Mouse (Mus musculus) MEL (cell line): ENCODE data around the gene Eif2b1. TPM values are rescaled to one million over a fixed set of nuclear protein-coding genes. Genes with fewer than 3 reads are reported as not detected.

Experiments used
- DNase-seq: peaks from one replicate; pipeline ENCODE4 v3.0.0; 2011; ENCODE audit warnings: low read depth, low spot score
- H3K27ac ChIP-seq: 2 replicates; pipeline ENCODE4 v1.5.1; 2012; ENCODE audit warnings: low read depth, mild to moderate bottlenecking, control low read depth, low read length, moderate library complexity; ENCODE audit not compliant: control insufficient read depth
- H3K27me3 ChIP-seq, 2 experiments: fragments of 150-350 bp in 1 of 2; sonication (generic) in 1 of 2; 2 replicates each; pipeline ENCODE4 v1.6.1; 2012; ENCODE audit warnings: low read length in 2 of 2, mild to moderate bottlenecking in 2 of 2, improper control_type of control experiment in 1 of 2, moderate library complexity in 1 of 2; ENCODE audit not compliant: insufficient read depth in 2 of 2, control insufficient read depth in 1 of 2
- H3K36me3 ChIP-seq, 2 experiments: 2 replicates each; pipeline ENCODE4 v1.6.1; 2012 to 2014; ENCODE audit warnings: low read length in 2 of 2, improper control_type of control experiment in 1 of 2, inconsistent platforms in 1 of 2, mild to moderate bottlenecking in 1 of 2; ENCODE audit not compliant: insufficient read depth in 2 of 2, control insufficient read depth in 1 of 2
- H3K4me1 ChIP-seq, 2 experiments: fragments of 150-350 bp in 1 of 2; sonication (generic) in 1 of 2; 2 replicates each; pipeline ENCODE4 v1.6.1; 2012; ENCODE audit warnings: low read length in 2 of 2, improper control_type of control experiment in 1 of 2, mild to moderate bottlenecking in 1 of 2; ENCODE audit not compliant: insufficient read depth in 2 of 2, control insufficient read depth in 1 of 2
- H3K4me3 ChIP-seq, 2 experiments: fragments of 150-350 bp in 1 of 2; sonication (generic) in 1 of 2; 2 replicates each; pipeline ENCODE4 v1.5.1; 2012; ENCODE audit warnings: low read depth in 2 of 2, low read length in 2 of 2, mild to moderate bottlenecking in 2 of 2, moderate library complexity in 2 of 2, control low read depth in 1 of 2, improper control_type of control experiment in 1 of 2; ENCODE audit not compliant: control insufficient read depth in 1 of 2, insufficient read depth in 1 of 2
- H3K79me2 ChIP-seq: 2 replicates; pipeline ENCODE4 v1.6.1; 2012; ENCODE audit warnings: mild to moderate bottlenecking, low read length, moderate library complexity; ENCODE audit not compliant: control insufficient read depth, poor library complexity, insufficient read depth
- H3K9ac ChIP-seq: 2 replicates; pipeline ENCODE4 v1.6.1; 2012; ENCODE audit warnings: low read depth, mild to moderate bottlenecking, control low read depth, low read length, moderate library complexity; ENCODE audit not compliant: control insufficient read depth, poor library complexity, severe bottlenecking
- H3K9me3 ChIP-seq: fragments of 150-350 bp; sonication (generic); replicated peaks from 2 replicates; pipeline ENCODE4 v1.6.1; 2012; ENCODE audit warnings: mild to moderate bottlenecking, low read length, improper control_type of control experiment, moderate library complexity; ENCODE audit not compliant: insufficient read depth
- CHD2 ChIP-seq: IDR thresholded peaks from 2 replicates; pipeline ENCODE4 v1.6.1; 2011; ENCODE audit warnings: low read length, improper control_type of control experiment
- EP300 ChIP-seq, 2 experiments: IDR thresholded peaks; 2 replicates each; pipeline ENCODE4 v1.6.1; 2011; ENCODE audit warnings: improper control_type of control experiment in 2 of 2, low read length in 2 of 2, low read depth in 1 of 2, mild to moderate bottlenecking in 1 of 2
- ETS1 ChIP-seq: IDR thresholded peaks from 2 replicates; pipeline ENCODE4 v1.6.1; 2012; ENCODE audit warnings: low read depth, mild to moderate bottlenecking, inconsistent platforms, low read length, improper control_type of control experiment, moderate library complexity
- GABPA ChIP-seq: IDR thresholded peaks from 2 replicates; pipeline ENCODE4 v1.6.1; 2012; ENCODE audit warnings: low read depth, mild to moderate bottlenecking, inconsistent platforms, low read length, improper control_type of control experiment, moderate library complexity
- GATA1 ChIP-seq: IDR thresholded peaks from 2 replicates; pipeline ENCODE4 v1.6.1; 2011; ENCODE audit warnings: low read depth, low read length, improper control_type of control experiment
- HCFC1 ChIP-seq: IDR thresholded peaks from 2 replicates; pipeline ENCODE4 v1.6.1; 2012; ENCODE audit warnings: low read depth, mild to moderate bottlenecking, inconsistent platforms, low read length, improper control_type of control experiment, moderate library complexity
- JUND ChIP-seq: IDR thresholded peaks from 2 replicates; pipeline ENCODE4 v1.6.1; 2011; ENCODE audit warnings: low read depth, mild to moderate bottlenecking, improper control_type of control experiment, low read length
- MAFK ChIP-seq: IDR thresholded peaks from 2 replicates; pipeline ENCODE4 v1.6.1; 2011; ENCODE audit warnings: low read depth, mild to moderate bottlenecking, low read length, improper control_type of control experiment, borderline replicate concordance
- MAZ ChIP-seq: IDR thresholded peaks from 2 replicates; pipeline ENCODE4 v1.6.1; 2012; ENCODE audit warnings: low read depth, mild to moderate bottlenecking, inconsistent platforms, low read length, improper control_type of control experiment
- MEF2A ChIP-seq: IDR thresholded peaks from 2 replicates; pipeline ENCODE4 v1.6.1; 2014; ENCODE audit warnings: low read depth, mild to moderate bottlenecking, inconsistent platforms, low read length, improper control_type of control experiment; ENCODE audit not compliant: poor library complexity, insufficient replicate concordance, severe bottlenecking; ENCODE audit errors: extremely low read depth
- MYB ChIP-seq: IDR thresholded peaks from 2 replicates; pipeline ENCODE4 v1.6.1; 2011; ENCODE audit warnings: mild to moderate bottlenecking, low read depth, low read length, improper control_type of control experiment
- MYC ChIP-seq: IDR thresholded peaks from 2 replicates; pipeline ENCODE4 v1.6.1; 2011; ENCODE audit warnings: low read depth, mild to moderate bottlenecking, low read length, improper control_type of control experiment, moderate library complexity
- NELFE ChIP-seq: IDR thresholded peaks from 2 replicates; pipeline ENCODE4 v1.6.1; 2011; ENCODE audit warnings: low read depth, low read length, improper control_type of control experiment
- NRF1 ChIP-seq: IDR thresholded peaks from 2 replicates; pipeline ENCODE4 v1.6.1; 2014; ENCODE audit warnings: low read depth, mild to moderate bottlenecking, inconsistent platforms, low read length, improper control_type of control experiment, moderate library complexity; ENCODE audit not compliant: poor library complexity, insufficient read depth, severe bottlenecking
- POLR2A ChIP-seq, 2 experiments: IDR thresholded peaks; 2 replicates each; pipeline ENCODE4 v1.6.1; 2011 to 2012; ENCODE audit warnings: low read length in 2 of 2, mild to moderate bottlenecking in 2 of 2, control low read depth in 1 of 2, improper control_type of control experiment in 1 of 2, low read depth in 1 of 2, moderate library complexity in 1 of 2; ENCODE audit not compliant: control insufficient read depth in 1 of 2, insufficient read depth in 1 of 2, poor library complexity in 1 of 2
- POLR2AphosphoS5 ChIP-seq: IDR thresholded peaks from 2 replicates; pipeline ENCODE4 v1.6.1; 2012; ENCODE audit warnings: low read depth, borderline replicate concordance, mild to moderate bottlenecking, inconsistent platforms, low read length, moderate library complexity, mixed read lengths
- TAL1 ChIP-seq: IDR thresholded peaks from 2 replicates; pipeline ENCODE4 v1.6.1; 2012; ENCODE audit warnings: mild to moderate bottlenecking, inconsistent platforms, low read length, moderate library complexity, mixed read lengths
- TBP ChIP-seq: IDR thresholded peaks from 2 replicates; pipeline ENCODE4 v1.8.0; 2011; ENCODE audit warnings: low read depth, low read length, improper control_type of control experiment
- TCF12 ChIP-seq: IDR thresholded peaks from 2 replicates; pipeline ENCODE4 v1.6.1; 2014; ENCODE audit warnings: low read depth, mild to moderate bottlenecking, inconsistent platforms, low read length, improper control_type of control experiment, moderate library complexity
- UBTF ChIP-seq: IDR thresholded peaks from 2 replicates; pipeline ENCODE4 v1.6.1; 2012; ENCODE audit warnings: low read depth, mild to moderate bottlenecking, inconsistent platforms, low read length, improper control_type of control experiment, moderate library complexity, borderline replicate concordance; ENCODE audit not compliant: insufficient read depth
- USF1 ChIP-seq: IDR thresholded peaks from 2 replicates; pipeline ENCODE4 v1.6.1; 2014; ENCODE audit warnings: low read depth, mild to moderate bottlenecking, inconsistent platforms, low read length, improper control_type of control experiment, moderate library complexity
- ZNF384 ChIP-seq: IDR thresholded peaks from 2 replicates; pipeline ENCODE4 v1.6.1; 2012; ENCODE audit warnings: low read depth, mild to moderate bottlenecking, inconsistent platforms, low read length, improper control_type of control experiment
- polyA plus RNA-seq, 2 experiments: library from polyadenylated mRNA; stranded (reverse) in 1 of 2; unstranded in 1 of 2; fragments of >175 nt in 1 of 2; fragments of >200 nt in 1 of 2; gene quantifications; 2 replicates each; pipeline versions ENCODE4 v1.2.1 to v1.2.4; 2012; ENCODE audit warnings: low replicate concordance in 2 of 2, low read depth in 1 of 2; ENCODE audit not compliant: insufficient read length in 2 of 2, insufficient read depth in 1 of 2, missing spikeins in 1 of 2
- total RNA-seq: library from RNA; depleted of rRNA; stranded (reverse); fragments of 300-350 nt; gene quantifications from 2 replicates; pipeline ENCODE4 v1.2.3, GENCODE M21; 2012

Eif2b1 gene
- total and polyA plus RNA-seq, 3 experiments: 119 to 599 (median 126) TPM

GRCm38 (mm10) chr5:124538813-124539792, 39.8 kb downstream of the Eif2b1 start (continued):
- TF ChIP-seq ETS1 (no peak), POLR2AphosphoS5 (no peak), TAL1 (no peak), GABPA (no peak), UBTF (no peak), POLR2A (IDR thresholded peaks at IDR 0.05; ENCODE audit: control insufficient read depth in 1 of 2, insufficient read depth in 1 of 2, low read depth in 1 of 2, low read length in 2 of 2, poor library complexity in 1 of 2) (no peak), MEF2A (no peak)

- Histone ChIP-seq H3K36me3 (peaks cover 0 to 8% of the 10 kb centered on the region in 2 experiments; a peak in 2 of 4 replicates), H3K4me1 (peaks cover 15 to 16% of the 10 kb centered on the region in 2 experiments), H3K27me3 (no peaks in the 10 kb centered on the region), H3K4me3 (no peak overlapping the region), H3K9ac (no peak overlapping the region), H3K27ac (no peak overlapping the region), H3K79me2 (peaks cover 10% of the 10 kb centered on the region), H3K9me3 (no peaks in the 10 kb centered on the region)
- TF ChIP-seq ETS1: no peak
- no peak for TF ChIP-seq MAFK
- TF ChIP-seq POLR2AphosphoS5: no peak
- no peak for TF ChIP-seq MYB
- TF ChIP-seq ZNF384: no peak
- no peak for TF ChIP-seq CHD2
- no peak for TF ChIP-seq MAZ
- TF ChIP-seq MYC: no peak
- no peak for TF ChIP-seq GABPA
- TF ChIP-seq TCF12: no peak
- DNase-seq: no peak
Measured at GRCm38 (mm10) chr5:124536776-124537175, 42.2 kb downstream of the Eif2b1 start.

DNA sequence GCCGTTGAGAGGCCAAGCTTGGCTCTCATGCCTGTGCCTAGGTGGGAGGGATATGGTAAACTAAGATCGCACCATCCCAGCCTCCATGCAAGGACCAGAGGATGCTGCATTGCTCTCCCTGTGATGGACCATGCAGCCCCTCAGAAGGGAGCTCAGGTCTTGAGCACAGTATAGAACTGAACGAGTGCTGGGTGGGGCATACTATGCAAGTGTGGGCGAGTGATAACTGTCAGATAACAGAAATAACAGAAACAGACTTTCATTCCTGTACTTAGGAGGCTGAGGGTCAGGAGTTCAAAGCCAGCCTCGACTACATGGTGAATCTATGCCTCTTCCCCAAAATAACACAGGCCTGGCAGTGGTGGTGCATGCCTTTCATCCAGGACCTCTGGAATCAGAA, 43.9 kb downstream of the Eif2b1 start:
- TF ChIP-seq GATA1 (peak; percentile 74), HCFC1 (no peak), MYB (peak; percentile 92), ETS1 (0 out of 2 replicates have a peak, but pooled peaks have one; percentile 7), JUND (no peak), UBTF (no peak), NELFE (no peak), EP300 (IDR thresholded peaks at IDR 0.05; ENCODE audit: low read depth in 1 of 2, low read length in 2 of 2) (peak; percentile 63 to 78), NRF1 (no peak), MYC (0 out of 2 replicates have a peak, but pooled peaks have one; percentile 12), TCF12 (peak; percentile 56), MAZ (0 out of 2 replicates have a peak, but pooled peaks have one; percentile 23), TBP (no peak), USF1 (no peak)
- Histone ChIP-seq H3K36me3 (peaks cover 0 to 8% of the 10 kb centered on the region in 2 experiments; a peak in 2 of 4 replicates), H3K9me3 (no peaks in the 10 kb centered on the region), H3K79me2 (peaks cover 2% of the 10 kb centered on the region; the same call in 1 of the 2 replicates), H3K4me1 (peaks cover 17 to 20% of the 10 kb centered on the region in 2 experiments), H3K27ac (peak overlapping the region; percentile 17; the same call in 1 of the 2 replicates), H3K27me3 (no peaks in the 10 kb centered on the region), H3K4me3 (no peak overlapping the region), H3K9ac (no peak overlapping the region)
- peak; percentile 65 for DNase-seq
